Mouse (Mus musculus): ENCODE measurements around the gene Kcnq5.

DNA sequence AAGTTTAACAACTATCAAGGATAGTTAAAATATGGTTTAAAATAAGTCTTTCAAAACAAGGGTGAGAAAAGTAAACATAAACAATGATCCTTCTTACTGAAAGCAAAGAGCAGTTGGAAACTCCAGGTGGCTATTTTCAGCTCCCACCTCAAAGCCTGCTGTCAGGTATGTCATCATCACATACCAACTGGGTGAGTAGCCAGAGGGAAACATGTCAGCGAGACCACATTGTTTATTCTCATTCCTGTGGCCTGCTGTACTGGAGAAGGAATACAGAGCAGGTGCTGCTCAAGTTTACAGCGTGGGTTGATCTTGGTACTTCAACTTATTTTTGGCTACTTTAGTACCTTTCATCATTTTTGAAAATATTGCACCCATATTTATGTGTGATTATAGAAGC is 347.8 kb downstream of the Kcnq5 start:
- TF ChIP-seq TAL1 (conservative IDR thresholded peaks at IDR 0.05; ENCODE audit: low read depth, low read length) (no peak), CTCF (IDR thresholded peaks at IDR 0.05; ENCODE audit: low read depth, low read length) (no peak), GATA1 (IDR thresholded peaks at IDR 0.05; ENCODE audit: borderline replicate concordance, low read length) (no peak), GATA2 (IDR thresholded peaks at IDR 0.05; ENCODE audit: borderline replicate concordance, low read depth, low read length) (no peak), POLR2AphosphoS5 (IDR thresholded peaks at IDR 0.05; ENCODE audit: insufficient replicate concordance, low read depth, low read length) (no peak)

Data from G1E (cell line).